Mouse (Mus musculus) heart, postnatal 0 days (tissue): Measurements from ENCODE around the gene Cit.

ENCODE experiments used
- CTCF ChIP-seq: IDR thresholded peaks from 2 replicates; pipeline ENCODE4 v1.5.1; 2016; ENCODE audit warnings: antibody characterized with exemption, control low read depth, low read depth
- EP300 ChIP-seq: IDR thresholded peaks from 2 replicates; pipeline ENCODE4 v1.6.1; 2016; ENCODE audit warnings: antibody characterized with exemption, low read depth

GRCm38 (mm10) chr5:115909106-115909505 is 64.0 kb downstream of the Cit start:
- no peak for TF ChIP-seq EP300
- no peak for TF ChIP-seq CTCF
